Mouse (Mus musculus): ENCODE results near the gene Ssh1.

Gene Ssh1

GRCm38 (mm10) chr5:113993487-113994465 lies at the start of gene Ssh1:
TSS of gene Ssh1 (minus strand) at chr5:113993894.
- DNase-seq = peak; percentile 97

- DNase-seq = peak; percentile 73
These were observed 47.7 kb upstream of the Ssh1 start for GRCm38 (mm10) chr5:114041327-114041930.

GRCm38 (mm10) chr5:114040911-114041310 lies 47.2 kb upstream of the Ssh1 start:
- DNase-seq = no peak

GRCm38 (mm10) chr5:114040508-114040907 lies 46.8 kb upstream of the Ssh1 start:
- DNase-seq = no peak

GRCm38 (mm10) chr5:114035111-114035510 lies 41.4 kb upstream of the Ssh1 start:
- peak; percentile 57 for DNase-seq

GRCm38 (mm10) chr5:114034393-114034792 lies 40.7 kb upstream of the Ssh1 start:
- no peak for DNase-seq

GRCm38 (mm10) chr5:114032161-114032763 lies 38.6 kb upstream of the Ssh1 start:
- no peak for DNase-seq

- no peak for DNase-seq
These were observed 37.0 kb upstream of the Ssh1 start for GRCm38 (mm10) chr5:114030652-114031051.

- peak; percentile 81 for DNase-seq
These were observed 34.4 kb upstream of the Ssh1 start for GRCm38 (mm10) chr5:114028111-114028510.

GRCm38 (mm10) chr5:114027217-114027944 lies 33.7 kb upstream of the Ssh1 start:
- DNase-seq = no peak

GRCm38 (mm10) chr5:114024885-114025284 lies 31.2 kb upstream of the Ssh1 start:
- no peak for DNase-seq

GRCm38 (mm10) chr5:114024390-114024789 lies 30.7 kb upstream of the Ssh1 start:
- no peak for DNase-seq

GRCm38 (mm10) chr5:114015121-114015520 lies 21.4 kb upstream of the Ssh1 start:
- peak; percentile 61 for DNase-seq

GRCm38 (mm10) chr5:114009049-114009448 lies 15.4 kb upstream of the Ssh1 start:
- DNase-seq = peak; percentile 31

- DNase-seq = no peak
These were observed 14.2 kb upstream of the Ssh1 start for GRCm38 (mm10) chr5:114007753-114008453.

GRCm38 (mm10) chr5:114006974-114007373 lies 13.3 kb upstream of the Ssh1 start:
- DNase-seq = no peak

- DNase-seq = no peak
These were observed 11.4 kb upstream of the Ssh1 start for GRCm38 (mm10) chr5:114005100-114005499.

- peak; percentile 37 for DNase-seq
These were observed 10.9 kb upstream of the Ssh1 start for GRCm38 (mm10) chr5:114004573-114004972.

- DNase-seq = peak; percentile 79
These were observed 9.8 kb upstream of the Ssh1 start, which contains the start of gene Dao for GRCm38 (mm10) chr5:114003542-114003941. TSS of gene Dao (plus strand) at chr5:114003703.

GRCm38 (mm10) chr5:113999382-113999781 lies 5.7 kb upstream of the Ssh1 start:
- no peak for DNase-seq

GRCm38 (mm10) chr5:113996458-113996857 lies 2.8 kb upstream of the Ssh1 start:
- DNase-seq = peak; percentile 64

- peak; percentile 74 for DNase-seq
These were observed 635 bp downstream of the Ssh1 start for GRCm38 (mm10) chr5:113993031-113993486.

All from kidney, postnatal 10 days (tissue).